Mouse (Mus musculus) hindlimb bud, embryonic 11.5 days (tissue): ENCODE data around the gene Ikzf1.
A peak's percentile ranks its signal among the peaks of the same experiment; 100 is the strongest.

Experiments used
- DNase-seq: peaks from one replicate; pipeline ENCODE4 v3.0.0-alpha.2; 2012; ENCODE audit warnings: low read depth, low spot score; ENCODE audit errors: extremely low spot score

Ikzf1 gene

DNA sequence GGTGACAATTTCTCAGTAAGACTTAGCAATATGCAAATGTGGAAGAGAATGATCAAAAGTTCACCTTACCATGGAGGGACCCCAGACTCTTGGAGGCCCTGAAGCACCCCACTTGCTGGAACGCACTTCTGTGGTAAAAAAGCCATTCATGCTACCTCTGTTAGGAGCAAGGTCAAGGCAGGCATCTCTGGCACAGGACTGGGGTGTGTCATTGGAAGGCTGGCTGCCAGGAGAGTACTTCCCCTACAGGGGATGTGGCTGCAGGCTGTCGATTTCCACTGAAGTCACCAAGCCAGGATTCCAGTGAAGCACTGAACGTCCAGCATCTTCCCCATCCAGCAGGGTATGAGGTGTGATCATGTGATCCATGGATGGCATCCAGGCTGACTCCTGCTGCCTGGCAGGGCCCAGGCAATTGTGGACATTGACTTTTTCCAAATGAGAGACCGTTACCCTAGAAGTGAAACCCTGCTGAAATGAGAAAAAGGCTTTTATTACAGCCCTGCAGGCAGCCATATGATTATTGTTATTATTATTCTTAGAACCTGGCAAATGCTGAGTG lies 32.9 kb downstream of the Ikzf1 start:
- no peak for DNase-seq

DNA sequence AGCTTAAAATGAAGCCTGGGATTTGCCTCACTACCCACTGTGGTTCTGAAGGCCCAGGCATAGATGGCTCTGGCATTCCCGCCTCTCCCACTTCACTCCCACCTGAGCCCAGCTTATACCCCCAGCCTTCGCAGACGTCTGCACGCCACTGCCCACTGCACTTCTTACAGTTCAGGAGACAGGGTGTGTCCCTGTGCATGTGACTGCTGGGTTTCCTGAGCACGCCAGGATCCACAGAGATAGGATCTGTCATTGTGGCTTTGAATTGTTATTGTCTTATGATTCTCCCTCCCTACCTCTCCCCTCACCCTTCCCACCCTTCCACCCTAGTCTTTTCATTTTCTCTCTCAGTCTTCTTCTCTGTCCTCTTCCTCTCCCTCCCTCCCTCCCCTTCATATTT lies 34.9 kb downstream of the Ikzf1 start:
- DNase-seq: no peak

DNA sequence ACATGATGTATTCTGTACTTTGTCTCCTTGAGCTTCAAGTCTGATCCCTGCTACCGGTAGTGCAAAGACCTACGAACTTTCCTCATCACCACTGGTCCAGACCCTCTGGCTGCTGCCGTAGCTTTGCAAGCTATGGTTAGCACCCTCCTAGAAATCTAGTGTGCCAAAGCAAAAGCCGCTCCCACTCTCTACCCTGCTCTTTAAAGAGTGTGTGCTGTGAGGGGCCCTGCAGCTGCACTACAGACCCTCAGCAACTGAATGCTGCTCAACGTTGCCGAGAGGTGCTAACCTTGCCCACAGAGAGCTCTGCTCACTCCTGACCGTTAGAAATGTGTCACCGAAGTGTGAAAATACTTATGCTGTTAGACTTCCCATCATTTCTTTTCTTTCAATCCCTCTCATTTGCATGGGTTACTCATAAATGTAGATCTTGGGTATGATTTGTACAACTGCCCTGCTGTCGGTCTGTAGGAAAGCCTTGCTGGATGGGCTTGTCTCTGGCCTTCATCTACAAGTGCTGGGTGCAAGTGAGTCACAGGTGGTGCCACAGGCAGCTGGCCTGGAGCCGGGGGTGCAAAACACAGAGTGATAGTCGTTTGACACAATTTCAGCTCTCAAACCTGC lies 40.6 kb downstream of the Ikzf1 start:
- DNase-seq: no peak

DNA sequence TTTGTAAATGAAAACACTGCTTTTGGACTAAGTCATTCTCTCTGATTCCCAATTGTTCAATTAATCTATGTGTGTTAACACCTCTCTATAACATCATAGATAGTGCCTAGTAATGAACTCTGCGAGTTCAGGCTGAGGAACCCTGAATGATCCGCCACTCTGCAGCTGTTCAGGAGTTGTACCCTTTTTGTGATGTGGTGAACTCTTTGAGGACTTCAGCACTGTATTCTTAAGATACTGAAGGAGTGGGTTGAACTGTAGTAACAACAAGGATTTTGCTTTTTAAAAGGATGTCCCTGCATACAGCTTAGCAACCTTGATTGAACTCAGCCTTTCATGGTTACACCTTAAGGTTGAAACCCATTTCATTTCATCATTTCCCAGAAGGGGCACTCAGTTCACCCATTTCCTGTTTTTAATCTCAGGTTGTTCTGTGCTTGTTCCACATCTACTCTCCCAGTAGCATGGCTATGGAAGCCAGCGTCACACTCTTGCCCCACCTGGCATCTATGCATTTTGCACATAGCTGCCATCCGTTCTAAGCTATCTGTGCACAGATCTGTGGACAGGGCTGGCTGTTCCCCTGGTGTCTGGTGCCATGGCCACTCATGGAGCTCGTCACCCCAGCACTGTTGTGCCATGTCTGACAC lies 41.2 kb downstream of the Ikzf1 start:
- no peak for DNase-seq

DNA sequence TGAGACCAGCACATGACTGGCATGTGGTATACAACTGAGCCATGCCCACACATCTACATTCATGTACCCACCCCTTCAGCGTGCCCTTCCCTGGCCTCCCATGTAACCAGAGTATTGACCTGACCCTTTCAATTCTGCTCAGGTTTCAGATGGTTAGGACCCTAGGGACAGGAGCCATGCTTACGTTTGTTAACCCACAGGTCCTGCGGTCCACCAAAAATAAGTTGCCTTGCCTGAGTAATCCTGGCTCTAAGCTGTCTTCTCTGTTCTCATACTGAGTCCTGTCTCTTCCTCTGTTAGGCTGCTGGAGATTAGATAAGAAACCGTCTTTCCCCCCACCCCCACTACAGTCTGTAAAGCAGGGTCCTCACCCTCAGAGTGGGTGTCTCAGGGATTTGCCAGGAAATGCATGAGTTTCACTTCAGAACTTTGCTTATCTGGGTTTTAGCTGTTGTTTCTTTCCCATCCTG lies 42.0 kb downstream of the Ikzf1 start:
- DNase-seq: no peak

DNA sequence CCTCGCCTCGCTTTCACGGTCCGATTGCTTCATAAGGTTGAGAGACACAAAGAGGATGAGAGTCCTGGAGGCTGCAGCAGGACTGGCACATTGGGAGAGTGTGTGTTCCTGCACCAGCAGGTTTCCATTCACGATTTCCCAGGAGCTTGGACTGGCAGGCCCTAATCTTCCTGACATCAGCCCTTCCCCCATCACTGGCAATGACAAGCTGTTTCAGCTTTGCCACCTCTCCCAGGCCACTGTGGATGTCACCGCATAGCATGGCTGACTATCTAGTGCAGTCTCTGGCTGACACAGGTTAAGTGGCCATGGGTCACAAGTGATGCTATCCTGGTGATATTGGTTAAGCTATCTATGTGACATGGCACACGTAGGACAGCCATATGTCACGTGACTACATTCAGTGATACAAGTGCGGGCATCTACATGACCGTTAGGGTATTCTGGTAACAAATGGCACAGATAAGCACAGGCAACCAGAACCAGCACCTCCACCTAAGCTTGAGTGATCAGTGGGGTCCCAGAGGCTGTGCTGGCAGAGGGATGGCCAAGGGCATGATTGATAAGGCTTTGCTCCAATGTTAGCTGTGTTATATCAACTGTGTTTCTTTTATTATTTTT lies 43.2 kb downstream of the Ikzf1 start:
- DNase-seq: no peak

DNA sequence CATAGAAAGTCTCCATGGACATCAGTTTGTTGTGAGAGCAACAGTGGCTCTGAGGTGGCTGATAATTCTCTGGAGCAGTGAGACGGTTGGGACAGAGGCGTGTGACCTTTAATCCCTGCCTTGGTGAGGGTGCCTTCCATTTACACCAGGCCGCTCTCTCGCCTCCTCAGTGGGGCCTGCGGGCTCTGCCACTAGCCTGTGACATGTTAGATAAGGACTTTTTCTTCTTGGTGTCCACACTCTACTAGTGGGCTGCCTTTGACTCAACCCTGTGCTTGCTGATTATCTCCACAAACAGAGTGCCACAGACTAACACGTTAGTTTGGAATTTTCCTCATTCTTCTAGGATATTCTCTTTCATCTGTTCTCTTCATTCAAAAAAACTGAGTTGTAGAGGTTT lies 44.4 kb downstream of the Ikzf1 start:
- DNase-seq: no peak

DNA sequence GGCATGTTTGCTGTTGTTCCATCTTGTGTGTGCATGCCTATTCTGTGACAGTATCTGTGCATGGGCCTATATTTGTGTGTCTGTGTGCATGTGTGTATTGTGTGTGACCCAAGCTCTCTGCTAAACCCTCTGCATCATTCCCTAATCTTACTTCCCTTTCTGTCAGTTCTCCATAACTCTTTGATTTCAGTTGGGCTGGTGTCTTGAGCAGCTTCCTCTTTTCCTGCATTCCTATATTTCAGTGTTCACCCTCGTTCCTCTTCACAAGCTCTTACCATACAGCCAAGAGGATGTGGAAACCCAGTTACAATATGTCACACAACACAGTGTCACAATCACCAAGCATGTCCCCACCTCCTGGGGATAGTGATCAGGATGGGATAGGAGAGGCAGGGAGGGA lies 45.3 kb downstream of the Ikzf1 start:
- no peak for DNase-seq

DNA sequence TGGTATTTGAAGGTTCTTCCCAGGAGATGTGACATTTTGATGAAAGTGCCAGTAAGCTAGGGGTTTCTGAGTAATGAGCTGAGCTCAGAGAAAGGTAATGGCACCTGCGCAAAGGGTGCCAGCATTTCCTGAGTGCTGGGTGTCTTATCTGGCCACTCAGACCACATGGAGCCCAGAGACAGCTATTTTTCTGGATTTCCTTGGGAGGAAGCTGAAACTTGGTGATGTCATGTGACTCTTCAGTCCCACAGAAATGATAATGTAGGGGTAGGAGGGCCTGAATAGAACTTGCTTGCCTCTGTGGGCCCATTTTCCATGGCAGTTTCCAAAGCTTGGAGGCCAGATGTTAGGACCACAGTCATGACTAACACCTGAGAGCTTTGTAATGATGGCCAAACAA lies 46.9 kb downstream of the Ikzf1 start:
- no peak for DNase-seq

DNA sequence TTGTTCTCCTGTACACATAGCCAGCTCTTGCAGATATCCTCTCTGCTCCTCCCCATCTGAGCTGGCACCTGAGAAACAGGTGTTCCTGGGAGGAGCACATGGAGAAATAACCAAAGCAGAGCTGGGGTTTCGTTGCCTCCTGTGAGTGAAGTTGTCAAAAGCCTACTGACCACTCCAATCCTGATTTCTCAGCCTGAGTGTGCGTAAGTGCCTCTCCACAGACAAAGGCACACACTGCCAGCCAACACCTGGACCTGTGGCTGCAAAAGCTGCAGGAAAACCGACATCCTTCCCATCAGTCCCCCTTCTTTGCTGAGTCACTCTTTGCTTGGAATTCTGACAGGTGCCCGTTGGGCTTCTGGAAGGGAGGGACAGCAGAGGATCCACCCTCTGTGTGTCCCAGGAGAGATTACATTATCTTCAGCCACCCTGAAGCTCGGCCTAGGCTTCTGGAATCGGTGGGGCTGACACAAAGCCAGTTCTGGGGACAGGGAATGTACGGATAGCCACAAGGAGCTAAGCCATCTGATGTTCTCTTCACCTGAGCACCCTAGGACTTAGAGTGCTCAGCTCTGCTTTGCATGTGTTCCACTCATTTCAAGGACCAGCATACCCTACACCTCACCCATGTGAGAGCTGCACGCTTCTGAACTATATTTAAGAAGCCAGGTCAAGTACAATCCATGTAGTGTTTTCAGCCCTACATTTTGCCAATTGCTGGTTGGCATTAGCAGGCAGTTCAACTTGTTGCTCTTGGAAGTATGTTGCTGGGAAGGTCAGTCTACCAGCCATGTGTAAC lies 48.4 kb downstream of the Ikzf1 start:
- DNase-seq: no peak

DNA sequence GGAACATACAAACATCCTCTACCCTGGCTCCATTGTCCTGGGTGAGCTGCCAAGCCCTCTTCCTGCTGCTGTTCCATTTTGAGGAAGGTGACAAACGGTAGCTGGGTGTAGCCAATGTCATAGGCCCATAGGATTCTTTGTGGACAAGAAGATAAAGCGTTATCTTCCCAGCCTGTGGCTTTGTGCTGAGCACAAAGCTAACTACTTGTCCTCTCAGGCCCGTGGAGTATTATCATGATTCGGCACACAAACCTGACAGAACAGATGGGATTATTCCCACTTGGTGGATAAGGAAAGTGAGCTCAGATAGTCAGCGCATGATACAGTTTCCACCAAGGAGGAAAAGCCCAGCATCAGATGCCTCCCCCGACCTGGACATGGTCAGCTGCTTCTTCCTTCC lies 50.4 kb downstream of the Ikzf1 start:
- DNase-seq: no peak

DNA sequence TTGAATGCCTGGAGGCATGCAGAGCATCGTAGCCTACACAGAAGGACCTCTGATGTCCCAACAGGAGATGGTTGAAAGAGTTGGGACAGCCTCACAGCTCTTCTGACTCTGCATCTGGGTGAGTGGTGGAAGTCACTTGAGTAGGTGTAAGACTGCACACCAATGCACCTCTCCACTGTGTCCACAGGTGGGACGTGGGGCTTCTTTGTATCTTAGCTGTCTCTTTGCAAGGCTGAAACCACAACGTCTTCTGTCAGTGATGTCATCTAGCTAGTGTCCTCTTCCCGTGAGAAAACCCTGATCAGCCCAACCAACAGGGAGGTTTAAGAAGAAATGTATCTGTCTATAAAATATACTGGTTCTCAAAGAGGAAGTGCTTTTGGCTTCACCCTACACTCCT lies 52.1 kb downstream of the Ikzf1 start:
- DNase-seq: no peak

DNA sequence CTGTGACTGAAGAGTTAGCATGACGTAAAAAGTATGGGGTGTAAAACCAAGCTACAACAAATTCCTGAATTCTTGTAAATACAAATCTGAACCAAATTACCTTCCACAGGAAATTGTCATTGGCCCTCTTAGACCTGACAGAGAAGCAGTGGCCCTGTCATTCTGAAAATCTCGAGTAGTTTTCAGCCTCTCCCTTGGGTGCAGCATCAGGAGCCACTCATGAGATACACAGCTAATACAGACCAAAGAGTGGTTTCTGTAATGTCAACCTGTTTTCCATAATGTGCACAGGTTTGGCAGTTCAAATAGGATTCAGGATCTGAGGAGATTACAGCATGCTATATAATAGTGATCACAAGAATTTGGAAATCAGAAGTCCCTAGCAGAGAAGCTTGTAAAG lies 52.8 kb downstream of the Ikzf1 start:
- no peak for DNase-seq

DNA sequence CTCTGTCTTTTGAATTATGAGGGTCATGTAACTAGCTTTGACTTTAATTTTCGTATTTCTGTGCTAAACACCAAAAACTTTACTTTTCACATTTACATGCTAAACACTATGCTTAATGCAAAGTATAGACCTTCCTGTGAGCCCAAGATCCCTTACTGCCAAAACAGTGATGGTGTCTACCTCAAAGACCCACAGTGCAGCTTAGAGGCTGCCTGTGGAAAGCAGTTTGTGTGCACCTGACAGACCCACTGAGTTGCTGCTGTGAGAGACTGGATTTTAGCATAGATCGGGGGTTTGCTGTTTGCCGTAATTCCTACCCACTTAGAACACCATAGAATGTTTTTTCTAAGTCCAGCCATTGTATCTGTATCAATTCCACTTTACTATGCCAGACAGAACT lies 54.3 kb downstream of the Ikzf1 start:
- no peak for DNase-seq

DNA sequence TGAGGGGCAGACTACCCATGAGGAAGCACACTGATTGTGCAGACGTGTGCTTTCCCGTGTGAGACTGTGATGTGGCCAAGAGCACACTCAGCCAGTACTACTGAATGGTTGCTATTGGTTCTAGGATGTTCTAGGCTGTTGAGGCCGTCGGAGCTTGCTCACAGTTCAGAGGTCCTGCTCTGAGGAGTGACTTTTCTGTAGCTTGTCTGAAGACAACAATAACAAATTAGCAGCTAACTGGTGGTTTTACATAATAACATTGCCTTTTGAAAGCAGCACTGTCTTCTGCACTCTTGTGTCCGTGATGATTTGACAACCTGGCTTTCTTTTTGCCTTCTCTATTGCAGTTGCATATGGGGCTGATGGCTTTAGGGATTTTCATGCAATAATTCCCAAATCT lies 55.8 kb downstream of the Ikzf1 start:
- no peak for DNase-seq

DNA sequence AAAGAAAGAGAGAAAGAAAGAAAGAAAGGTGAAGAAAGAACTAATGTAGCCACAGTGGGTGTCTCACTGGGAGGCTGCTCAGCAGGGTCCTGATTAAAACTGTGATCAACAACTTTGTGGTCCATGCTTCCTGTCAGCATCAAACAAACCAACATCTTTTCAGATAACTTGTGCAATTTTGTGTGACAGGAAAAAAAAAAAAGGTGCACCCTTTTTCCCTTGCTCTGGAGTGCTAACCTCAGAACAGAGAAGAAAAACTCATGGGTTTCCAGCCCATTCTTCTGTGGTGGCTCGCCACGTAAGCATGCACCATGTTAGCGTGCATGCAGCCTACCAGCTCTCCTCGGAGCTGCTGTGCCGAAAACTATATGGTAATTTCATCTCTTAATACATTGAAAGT lies 56.8 kb downstream of the Ikzf1 start:
- DNase-seq: no peak

DNA sequence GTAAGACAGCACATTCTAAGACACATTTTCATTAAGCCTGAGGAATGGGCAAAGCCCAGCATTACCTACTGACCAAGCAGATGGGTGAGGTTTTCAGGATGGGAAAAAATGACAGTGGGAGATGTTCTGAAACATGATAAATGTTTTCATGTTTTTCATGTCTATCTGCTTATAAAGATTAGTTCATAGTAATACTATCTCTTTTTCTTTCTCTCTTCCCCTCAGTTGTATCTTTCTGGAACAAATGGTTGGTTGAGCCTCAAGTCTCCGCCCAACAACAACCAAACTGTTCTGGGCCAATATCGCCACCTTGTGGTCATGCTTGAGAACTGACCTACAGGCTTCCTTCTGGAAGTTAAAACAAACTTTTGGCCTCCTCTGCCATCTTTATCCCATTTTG lies 57.8 kb downstream of the Ikzf1 start:
- DNase-seq: peak; percentile 3

DNA sequence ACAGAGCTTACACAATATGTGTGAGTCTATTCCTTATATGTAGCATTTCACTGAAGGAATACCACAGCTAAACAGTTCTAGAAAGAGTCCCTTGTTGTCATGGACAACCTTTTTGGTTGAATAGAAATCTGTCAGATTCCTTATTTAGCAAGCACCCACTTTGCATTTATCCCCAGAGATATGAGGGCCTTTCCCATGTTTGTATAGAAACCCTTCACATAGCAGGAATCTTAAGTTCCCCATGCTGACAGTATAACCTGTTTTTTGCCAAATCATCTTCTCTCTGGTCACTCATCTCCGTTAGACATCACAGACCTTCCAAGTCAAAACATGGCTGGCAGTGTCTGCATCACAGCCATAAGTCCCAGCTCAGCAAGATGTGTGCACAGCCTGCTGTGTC lies 59.4 kb downstream of the Ikzf1 start:
- DNase-seq: no peak

DNA sequence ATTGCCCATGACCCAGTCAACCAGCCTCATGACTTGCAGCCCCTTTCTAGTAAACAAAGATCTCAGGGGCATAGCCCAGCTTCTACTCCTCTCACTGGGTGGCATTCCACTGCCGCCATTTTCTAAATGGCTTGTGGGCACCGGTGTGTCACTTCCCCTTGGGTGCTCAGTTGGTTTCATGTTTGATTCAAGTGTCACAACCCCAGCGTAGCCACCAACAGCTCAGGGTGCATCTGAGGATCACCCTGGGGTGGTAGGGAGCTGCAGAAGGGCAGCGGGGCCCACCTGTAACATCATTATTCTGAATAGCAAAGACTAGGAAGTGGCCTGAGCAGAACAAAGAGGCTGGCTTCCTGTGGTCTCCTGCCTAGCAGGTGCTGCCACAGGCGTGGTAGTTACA lies 66.3 kb downstream of the Ikzf1 start:
- no peak for DNase-seq

DNA sequence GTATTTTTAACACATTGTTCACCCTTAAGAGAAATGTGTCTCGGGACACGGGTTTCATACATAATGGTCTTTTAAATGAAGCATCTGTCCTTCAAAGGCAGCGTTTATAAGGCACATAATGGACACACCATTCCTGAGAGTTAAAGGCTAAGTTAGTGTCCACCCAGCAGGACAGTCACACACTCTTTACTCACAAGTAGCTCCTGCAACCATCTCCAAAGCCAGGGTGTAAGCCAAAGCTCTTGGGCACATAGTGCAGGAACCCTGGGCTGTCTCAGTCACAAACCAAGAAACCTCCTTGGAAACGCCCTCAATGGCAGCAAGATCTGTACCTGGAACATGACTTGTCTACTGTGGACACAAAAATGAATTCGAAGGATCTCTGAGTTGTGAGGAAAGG lies 68.1 kb downstream of the Ikzf1 start:
- DNase-seq: no peak

DNA sequence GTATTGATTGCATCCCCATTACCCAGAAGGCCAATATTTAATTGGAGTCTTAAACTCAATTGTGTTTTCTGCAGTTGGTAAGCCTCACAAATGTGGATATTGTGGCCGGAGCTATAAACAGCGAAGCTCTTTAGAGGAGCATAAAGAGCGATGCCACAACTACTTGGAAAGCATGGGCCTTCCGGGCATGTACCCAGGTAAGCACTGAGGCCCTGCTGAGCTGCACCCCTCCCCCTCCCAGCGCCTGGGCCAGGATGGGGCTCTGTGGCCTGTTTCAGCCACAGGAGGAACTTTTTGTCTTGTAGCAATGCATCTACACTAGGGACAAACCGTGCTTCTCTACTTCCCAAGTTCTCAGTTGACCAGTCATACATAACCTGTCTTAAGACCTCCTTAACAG lies 73.3 kb downstream of the Ikzf1 start:
- no peak for DNase-seq

DNA sequence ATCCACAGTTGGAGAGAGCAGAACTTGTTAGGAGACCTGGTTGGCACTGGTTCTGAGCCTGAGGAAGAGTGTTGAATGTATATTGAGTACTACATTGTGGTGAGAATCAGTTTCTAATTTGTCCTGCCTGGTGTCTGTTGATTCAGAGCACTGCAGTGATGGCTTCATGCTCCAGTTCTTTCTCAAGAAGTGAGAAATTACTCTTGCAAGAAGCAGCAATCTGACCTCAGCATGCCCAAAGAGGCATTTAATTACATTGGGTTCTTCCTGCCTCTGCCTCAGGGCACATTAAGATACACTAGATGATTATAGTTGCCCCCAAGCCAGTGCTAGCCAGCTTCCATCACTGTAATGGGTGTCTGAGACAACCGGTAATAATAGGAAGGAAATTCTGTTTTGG lies 74.1 kb downstream of the Ikzf1 start:
- DNase-seq: no peak
